8 mouse cellular contexts compared by ENCODE assay signal in genomic region chr7:45204380-45205143, GRCm38 (mm10). TPM values are rescaled to one million over a fixed set of nuclear protein-coding genes. Genes with fewer than 3 reads are reported as not detected.
A peak's percentile ranks its signal among the peaks of the same experiment; 100 is the strongest.
DNase-seq lines count a peak whose midpoint lies in the region; ATAC-seq and TF ChIP-seq lines count a peak whose summit lies in the region.

Gene Ccdc155, minus strand, starts transcription at chr7:45204892.

- TF ChIP-seq CTCF in E14TG2a.4 (conservative IDR thresholded peaks at IDR 0.05; ENCODE audit: low read length): no peak
- TF ChIP-seq CTCF in liver, postnatal 0 days (IDR thresholded peaks at IDR 0.05; ENCODE audit: low read depth): 0 out of 2 replicates have a peak, but pooled peaks have one; percentile 3

- DNase-seq in cerebellum, adult 11-12 months: peak; percentile 97
- DNase-seq in heart, postnatal 25 days (ENCODE audit: low spot score): peak; percentile 78
- DNase-seq in layer of hippocampus, adult 11-12 months (ENCODE audit: low spot score): peak; percentile 91
- peak; percentile 85 for DNase-seq in liver, postnatal 0 days
- DNase-seq in telencephalon, adult 2 months (ENCODE audit: low read depth, low spot score): peak; percentile 95

- H3K27me3 ChIP-seq in E14TG2a.4 (ENCODE audit: insufficient read depth, low read length): peaks cover 18% of the 10 kb centered on the region
- H3K27me3 ChIP-seq in forebrain, embryonic 15.5 days: no peaks in the 10 kb centered on the region
- H3K27me3 ChIP-seq in liver, postnatal 0 days (ENCODE audit: insufficient read depth, low read length): no peaks in the 10 kb centered on the region
- H3K27me3 ChIP-seq in neural tube, embryonic 13.5 days: peaks cover 19% of the 10 kb centered on the region

- H3K9me3 ChIP-seq in E14TG2a.4 (ENCODE audit: low read length): no peaks in the 10 kb centered on the region
- no peaks in the 10 kb centered on the region for H3K9me3 ChIP-seq in forebrain, embryonic 15.5 days
- no peaks in the 10 kb centered on the region for H3K9me3 ChIP-seq in liver, postnatal 0 days (ENCODE audit: low read length)
- H3K9me3 ChIP-seq in neural tube, embryonic 13.5 days: no peaks in the 10 kb centered on the region

- intact Hi-C loops in heart, postnatal 25 days (cut with DNase I): no loop called here

- ATAC-seq in forebrain, embryonic 15.5 days (replicated peaks): peak; percentile 97
- peak; percentile 87 for ATAC-seq in liver, postnatal 0 days
- ATAC-seq in neural tube, embryonic 13.5 days (ENCODE audit: low read depth): peak; percentile 98

- WGBS in forebrain, embryonic 15.5 days: 9% methylated on average over 44 of the region's 44 CpGs
- WGBS in liver, postnatal 0 days (ENCODE audit: insufficient replicate concordance): 7% methylated on average over 44 of the region's 44 CpGs
- 10% methylated on average over 42 of the region's 44 CpGs for WGBS in neural tube, embryonic 13.5 days

- H3K4me1 ChIP-seq in E14TG2a.4 (replicated peaks; ENCODE audit: low read depth, low read length): peaks cover 34% of the 10 kb centered on the region
- H3K4me1 ChIP-seq in forebrain, embryonic 15.5 days: 0 out of 2 replicates have a peak, but pooled peaks cover 4% of the 10 kb centered on the region
- peaks cover 7% of the 10 kb centered on the region; the same call in 1 of the 2 replicates for H3K4me1 ChIP-seq in liver, postnatal 0 days (ENCODE audit: insufficient read depth)
- H3K4me1 ChIP-seq in neural tube, embryonic 13.5 days (replicated peaks): peaks cover 5% of the 10 kb centered on the region; the same call in 1 of the 2 replicates

- no peak for TF ChIP-seq EP300 in liver, postnatal 0 days (IDR thresholded peaks at IDR 0.05; ENCODE audit: low read depth)

- peak within 1 kb of the TSS; percentile 76 for H3K4me3 ChIP-seq in E14TG2a.4 (replicated peaks; ENCODE audit: low read length)
- peak within 1 kb of the TSS; percentile 48 for H3K4me3 ChIP-seq in forebrain, embryonic 15.5 days
- peak within 1 kb of the TSS; percentile 34 for H3K4me3 ChIP-seq in liver, postnatal 0 days (ENCODE audit: low read depth, low read length)
- H3K4me3 ChIP-seq in neural tube, embryonic 13.5 days: peak within 1 kb of the TSS; percentile 46

- peak within 1 kb of the TSS; percentile 51 for H3K4me2 ChIP-seq in forebrain, embryonic 15.5 days (replicated peaks)
- peak within 1 kb of the TSS; percentile 66 for H3K4me2 ChIP-seq in liver, postnatal 0 days (ENCODE audit: low read depth, low read length)
- peak within 1 kb of the TSS; percentile 60 for H3K4me2 ChIP-seq in neural tube, embryonic 13.5 days

- H3K36me3 ChIP-seq in E14TG2a.4 (ENCODE audit: insufficient read depth, low read length): no peaks in the 10 kb centered on the region
- H3K36me3 ChIP-seq in forebrain, embryonic 15.5 days: no peaks in the 10 kb centered on the region
- no peaks in the 10 kb centered on the region for H3K36me3 ChIP-seq in liver, postnatal 0 days (replicated peaks; ENCODE audit: insufficient read depth, low read length)
- H3K36me3 ChIP-seq in neural tube, embryonic 13.5 days: no peaks in the 10 kb centered on the region

- H3K27ac ChIP-seq in forebrain, embryonic 15.5 days (replicated peaks): peak within 1 kb of the TSS; percentile 82
- H3K27ac ChIP-seq in liver, postnatal 0 days (ENCODE audit: low read depth): no peak within 1 kb of the TSS
- peak within 1 kb of the TSS; percentile 81 for H3K27ac ChIP-seq in neural tube, embryonic 13.5 days (replicated peaks)

- H3K9ac ChIP-seq in forebrain, embryonic 15.5 days (replicated peaks): peak within 1 kb of the TSS; percentile 54
- H3K9ac ChIP-seq in liver, postnatal 0 days (replicated peaks): no peak within 1 kb of the TSS
- H3K9ac ChIP-seq in neural tube, embryonic 13.5 days: peak within 1 kb of the TSS; percentile 65

RNA-seq across cellular contexts. Expression of gene Ccdc155, which starts in this region (rescaled TPM):
- polyA plus RNA-seq in forebrain, embryonic 15.5 days (2015; fragmentation: Nextera tagmentation; extraction: Ambion mirVana): 0.74 and 0.75 TPM in 2 replicates
- not detected for total RNA-seq in heart, postnatal 25 days (2021)
- 0.06 TPM in 1 of 2 replicates, not detected in the other for polyA plus RNA-seq in liver, postnatal 0 days (2015; fragmentation: Nextera tagmentation; extraction: Ambion mirVana)
- polyA plus RNA-seq in neural tube, embryonic 13.5 days (2015; fragmentation: Nextera tagmentation; extraction: Ambion mirVana): 0.29 and 0.45 TPM in 2 replicates

Comparison
In these comparisons a context has a peak if more than half of its experiments do, and no peak if none do; other contexts are left out.
1. Peak in ATAC-seq, H3K4me3 ChIP-seq, H3K27ac ChIP-seq, H3K9ac ChIP-seq and H3K4me2 ChIP-seq in forebrain, embryonic 15.5 days; RNA of the gene not detected or under 1 TPM.
2. Peak in DNase-seq in heart, postnatal 25 days; RNA of the gene not detected or under 1 TPM.
3. Peak in DNase-seq, ATAC-seq, H3K4me3 ChIP-seq and H3K4me2 ChIP-seq in liver, postnatal 0 days; RNA of the gene not detected or under 1 TPM.
4. Peak in ATAC-seq, H3K4me3 ChIP-seq, H3K27ac ChIP-seq, H3K9ac ChIP-seq and H3K4me2 ChIP-seq in neural tube, embryonic 13.5 days; RNA of the gene not detected or under 1 TPM.